Mouse (Mus musculus) lung, embryonic 16.5 days (tissue): Measurements from ENCODE around the gene Nsun4. TPM values are rescaled to one million over a fixed set of nuclear protein-coding genes. Genes with fewer than 3 reads are reported as not detected.

Source experiments
- ATAC-seq: fragments of 200-750 bp; cut with Nextera tagmentation; 2 replicates; pipeline ENCODE4 v1.8.0; 2017; ENCODE audit warnings: low read depth, mild to moderate bottlenecking, moderate library complexity
- H3K27ac ChIP-seq: fragments of 300-500 bp; sonication (generic); 2 replicates; pipeline ENCODE4 v1.5.1; 2014; ENCODE audit warnings: mild to moderate bottlenecking, control low read depth, low read length
- H3K27me3 ChIP-seq: fragments of 300-500 bp; sonication (generic); 2 replicates; pipeline ENCODE4 v1.6.1; 2014; ENCODE audit warnings: low read depth, low read length, mixed read lengths; ENCODE audit not compliant: control insufficient read depth, insufficient read depth
- H3K36me3 ChIP-seq: fragments of 300-500 bp; sonication (generic); 2 replicates; pipeline ENCODE4 v1.6.1; 2014; ENCODE audit warnings: low read length; ENCODE audit not compliant: control insufficient read depth, insufficient read depth
- H3K4me1 ChIP-seq: fragments of 300-500 bp; sonication (generic); replicated peaks from 2 replicates; pipeline ENCODE4 v1.6.1; 2014; ENCODE audit warnings: low read length, mixed read lengths; ENCODE audit not compliant: control insufficient read depth, insufficient read depth
- H3K4me2 ChIP-seq: fragments of 300-500 bp; sonication (generic); 2 replicates; pipeline ENCODE4 v1.6.1; 2014; ENCODE audit warnings: low read depth, low read length, control low read depth
- H3K4me3 ChIP-seq: fragments of 300-500 bp; sonication (generic); 2 replicates; pipeline ENCODE4 v1.5.1; 2014; ENCODE audit warnings: mild to moderate bottlenecking, low read length, control low read depth
- H3K9ac ChIP-seq: fragments of 300-500 bp; sonication (generic); 2 replicates; pipeline ENCODE4 v1.6.1; 2014; ENCODE audit warnings: low read length, control low read depth
- H3K9me3 ChIP-seq: fragments of 300-500 bp; sonication (generic); 2 replicates; pipeline ENCODE4 v1.6.1; 2016; ENCODE audit warnings: low read length; ENCODE audit not compliant: control insufficient read depth
- WGBS: fragments of 180-500 bp; shearing (Covaris S2); extraction: QIAGEN DNeasy Blood & Tissue Kit; methylation state at CpG from one replicate; pipeline ENCODE4 v1.1.7; 2014; 5-methylcytosine and 5-hydroxymethylcytosine counted together
- polyA plus RNA-seq: library from polyadenylated mRNA; unstranded; fragments of >200 nt; fragmentation: Nextera tagmentation; extraction: Ambion mirVana; gene quantifications from 2 replicates; pipeline ENCODE4 v1.2.1, GENCODE M21; 2015

Nsun4 gene
- polyA plus RNA-seq, 1 experiment from 2014 or later: 25.9 TPM

- H3K9ac ChIP-seq: no peak overlapping the region
- H3K27me3 ChIP-seq: no peaks in the 10 kb centered on the region
- WGBS: 54% methylated on average over 3 of the region's 3 CpGs
- peaks cover 25% of the 10 kb centered on the region for H3K4me1 ChIP-seq
- no peak overlapping the region for H3K4me2 ChIP-seq
- H3K4me3 ChIP-seq: no peak overlapping the region
- H3K27ac ChIP-seq: peak overlapping the region; percentile 69; the same call in 1 of the 2 replicates
- no peak for ATAC-seq
- H3K9me3 ChIP-seq: no peaks in the 10 kb centered on the region
- peaks cover 2% of the 10 kb centered on the region; the same call in 1 of the 2 replicates for H3K36me3 ChIP-seq
Measured at GRCm38 (mm10) chr4:116049211-116049610, 4.5 kb downstream of the Nsun4 start.

GRCm38 (mm10) chr4:116048130-116048920 lies 5.4 kb downstream of the Nsun4 start:
- H3K9ac ChIP-seq: no peak overlapping the region
- ATAC-seq: peak; percentile 92
- 47% methylated on average over 7 of the region's 7 CpGs for WGBS
- no peaks in the 10 kb centered on the region for H3K9me3 ChIP-seq
- peaks cover 2% of the 10 kb centered on the region; the same call in 1 of the 2 replicates for H3K36me3 ChIP-seq
- no peak overlapping the region for H3K4me2 ChIP-seq
- no peak overlapping the region for H3K4me3 ChIP-seq
- H3K4me1 ChIP-seq: peaks cover 21% of the 10 kb centered on the region
- peak overlapping the region; percentile 72 for H3K27ac ChIP-seq
- H3K27me3 ChIP-seq: no peaks in the 10 kb centered on the region

GRCm38 (mm10) chr4:116047681-116048080 lies 6.0 kb downstream of the Nsun4 start:
- H3K36me3 ChIP-seq: peaks cover 9% of the 10 kb centered on the region
- peak overlapping the region; percentile 72 for H3K27ac ChIP-seq
- no peaks in the 10 kb centered on the region for H3K9me3 ChIP-seq
- H3K9ac ChIP-seq: no peak overlapping the region
- H3K4me3 ChIP-seq: no peak overlapping the region
- no peak; the same call in none of the 2 replicates for ATAC-seq
- H3K4me2 ChIP-seq: peak overlapping the region; percentile 11; the same call in 1 of the 2 replicates
- WGBS: 71% methylated on average over 1 of the region's 1 CpGs
- H3K27me3 ChIP-seq: no peaks in the 10 kb centered on the region
- peaks cover 20% of the 10 kb centered on the region for H3K4me1 ChIP-seq

GRCm38 (mm10) chr4:116046604-116047003 lies 7.1 kb downstream of the Nsun4 start:
- no peak overlapping the region for H3K4me3 ChIP-seq
- no peak for ATAC-seq
- H3K9ac ChIP-seq: no peak overlapping the region
- no peak overlapping the region for H3K4me2 ChIP-seq
- H3K4me1 ChIP-seq: peaks cover 16% of the 10 kb centered on the region
- no peak overlapping the region for H3K27ac ChIP-seq
- no peaks in the 10 kb centered on the region for H3K27me3 ChIP-seq
- 86% methylated on average over 2 of the region's 2 CpGs for WGBS
- H3K9me3 ChIP-seq: no peaks in the 10 kb centered on the region
- peaks cover 16% of the 10 kb centered on the region for H3K36me3 ChIP-seq

- Histone ChIP-seq H3K4me1 (peaks cover 2% of the 10 kb centered on the region; the same call in 1 of the 2 replicates), H3K9me3 (no peaks in the 10 kb centered on the region), H3K4me2 (no peak overlapping the region), H3K9ac (no peak overlapping the region), H3K27me3 (no peaks in the 10 kb centered on the region), H3K4me3 (no peak overlapping the region), H3K36me3 (peaks cover 21% of the 10 kb centered on the region), H3K27ac (no peak overlapping the region)
- WGBS: 69% methylated on average over 3 of the region's 3 CpGs
- ATAC-seq: no peak
Measured at GRCm38 (mm10) chr4:116042186-116042585, 11.5 kb downstream of the Nsun4 start.

- no peak overlapping the region for H3K4me2 ChIP-seq
- no peak overlapping the region for H3K27ac ChIP-seq
- H3K36me3 ChIP-seq: peaks cover 24% of the 10 kb centered on the region
- no peaks in the 10 kb centered on the region for H3K27me3 ChIP-seq
- H3K9me3 ChIP-seq: no peaks in the 10 kb centered on the region
- WGBS: 90% methylated on average over 2 of the region's 2 CpGs
- H3K9ac ChIP-seq: no peak overlapping the region
- ATAC-seq: no peak
- no peaks in the 10 kb centered on the region for H3K4me1 ChIP-seq
- no peak overlapping the region for H3K4me3 ChIP-seq
Measured at GRCm38 (mm10) chr4:116040466-116040865, 13.2 kb downstream of the Nsun4 start.

GRCm38 (mm10) chr4:116033374-116033773 lies 20.3 kb downstream of the Nsun4 start:
- H3K27me3 ChIP-seq: no peaks in the 10 kb centered on the region
- ATAC-seq: no peak
- no peak overlapping the region for H3K27ac ChIP-seq
- H3K9me3 ChIP-seq: no peaks in the 10 kb centered on the region
- 88% methylated on average over 5 of the region's 5 CpGs for WGBS
- no peaks in the 10 kb centered on the region for H3K4me1 ChIP-seq
- H3K9ac ChIP-seq: no peak overlapping the region
- no peak overlapping the region for H3K4me2 ChIP-seq
- H3K36me3 ChIP-seq: peaks cover 26% of the 10 kb centered on the region
- no peak overlapping the region for H3K4me3 ChIP-seq

- Histone ChIP-seq H3K4me2 (no peak overlapping the region), H3K36me3 (peaks cover 23% of the 10 kb centered on the region), H3K4me1 (no peaks in the 10 kb centered on the region), H3K27ac (no peak overlapping the region), H3K9me3 (no peaks in the 10 kb centered on the region), H3K4me3 (no peak overlapping the region), H3K9ac (no peak overlapping the region), H3K27me3 (no peaks in the 10 kb centered on the region)
- no peak for ATAC-seq
- 84% methylated on average over 9 of the region's 9 CpGs for WGBS
Measured at GRCm38 (mm10) chr4:116032906-116033305, 20.8 kb downstream of the Nsun4 start.

- peak within 1 kb of the TSS; percentile 70 for H3K4me3 ChIP-seq
- peak within 1 kb of the TSS; percentile 45 for H3K27ac ChIP-seq
- H3K27me3 ChIP-seq: peaks cover 36% of the 10 kb centered on the region
- peak within 1 kb of the TSS; percentile 93 for H3K4me2 ChIP-seq
- ATAC-seq: peak; percentile 65; the same call in 1 of the 2 replicates
- peak within 1 kb of the TSS; percentile 73 for H3K9ac ChIP-seq
- no peaks in the 10 kb centered on the region for H3K36me3 ChIP-seq
- 8% methylated on average over 18 of the region's 18 CpGs for WGBS
- H3K9me3 ChIP-seq: no peaks in the 10 kb centered on the region
- H3K4me1 ChIP-seq: no peaks in the 10 kb centered on the region; the same call in 1 of the 2 replicates
Measured at GRCm38 (mm10) chr4:116017902-116018746, 35.6 kb downstream of the Nsun4 start, which contains the start of gene Faah. Gene Faah, minus strand, starts transcription at chr4:116017926.
